Mouse (Mus musculus) bone marrow macrophage, adult 2 months (primary cell): ENCODE data around the gene Gpr149. TPM values are rescaled to one million over a fixed set of nuclear protein-coding genes. Genes with fewer than 3 reads are reported as not detected.
A peak's percentile ranks its signal among the peaks of the same experiment; 100 is the strongest.

Source experiments
- H3K27ac ChIP-seq: 2 replicates; pipeline ENCODE4 v1.5.1; 2012; ENCODE audit warnings: low read depth, low read length; ENCODE audit not compliant: insufficient read depth
- H3K4me1 ChIP-seq: 2 replicates; pipeline ENCODE4 v1.6.1; 2012; ENCODE audit warnings: low read length; ENCODE audit not compliant: control insufficient read depth, insufficient read depth
- H3K4me3 ChIP-seq: 2 replicates; pipeline ENCODE4 v1.5.1; 2012; ENCODE audit warnings: mild to moderate bottlenecking, low read length, moderate library complexity; ENCODE audit not compliant: insufficient read depth
- CTCF ChIP-seq: IDR thresholded peaks from 2 replicates; pipeline ENCODE4 v1.5.1; 2012; ENCODE audit warnings: low read depth, mild to moderate bottlenecking, low read length, moderate library complexity
- POLR2A ChIP-seq: IDR thresholded peaks from 2 replicates; pipeline ENCODE4 v1.6.1; 2012; ENCODE audit warnings: mild to moderate bottlenecking, low read depth, low read length, borderline replicate concordance
- polyA plus RNA-seq: library from polyadenylated mRNA; stranded (reverse); fragments of >200 nt; gene quantifications from 2 replicates; pipeline ENCODE4 v1.2.4, GENCODE M21; 2012; ENCODE audit not compliant: missing spikeins, insufficient read depth, insufficient read length

Gpr149 gene
- polyA plus RNA-seq, 1 experiment: not detected

GRCm38 (mm10) chr3:62507206-62507647, 97.7 kb downstream of the Gpr149 start:
- peak overlapping the region; percentile 91 for H3K4me3 ChIP-seq
- peaks cover 5% of the 10 kb centered on the region for H3K4me1 ChIP-seq
- H3K27ac ChIP-seq: no peak overlapping the region
- TF ChIP-seq CTCF (no peak), POLR2A (no peak)

- Histone ChIP-seq H3K4me1 (peaks cover 5% of the 10 kb centered on the region), H3K27ac (no peak within 1 kb of the TSS), H3K4me3 (peak within 1 kb of the TSS; percentile 91)
- TF ChIP-seq POLR2A: no peak
- TF ChIP-seq CTCF: no peak
Measured at GRCm38 (mm10) chr3:62506488-62507205, 98.3 kb downstream of the Gpr149 start, which contains the start of gene Dhx36. Gene Dhx36, minus strand, starts transcription at chr3:62507004.

GRCm38 (mm10) chr3:62505166-62505900, 99.6 kb downstream of the Gpr149 start:
- peak overlapping the region; percentile 58 for H3K4me3 ChIP-seq
- TF ChIP-seq POLR2A: no peak
- no peak for TF ChIP-seq CTCF

GRCm38 (mm10) chr3:62499327-62499726, 105.6 kb downstream of the Gpr149 start:
- no peak overlapping the region for H3K4me3 ChIP-seq
- H3K27ac ChIP-seq: no peak overlapping the region
- no peak for TF ChIP-seq POLR2A
- no peak for TF ChIP-seq CTCF
- H3K4me1 ChIP-seq: peaks cover 12% of the 10 kb centered on the region

More at GRCm38 (mm10) chr3:62505166-62505900, 99.6 kb downstream of the Gpr149 start:
- Histone ChIP-seq H3K27ac (no peak overlapping the region), H3K4me1 (peaks cover 5% of the 10 kb centered on the region)

- TF ChIP-seq POLR2A: no peak
- TF ChIP-seq CTCF: no peak
- Histone ChIP-seq H3K4me1 (peaks cover 12% of the 10 kb centered on the region), H3K27ac (no peak overlapping the region), H3K4me3 (no peak overlapping the region)
Measured at GRCm38 (mm10) chr3:62492568-62492967, 112.4 kb downstream of the Gpr149 start.

- Histone ChIP-seq H3K4me3 (no peak overlapping the region), H3K4me1 (no peaks in the 10 kb centered on the region), H3K27ac (no peak overlapping the region)
- no peak for TF ChIP-seq CTCF
- TF ChIP-seq POLR2A: no peak
Measured at GRCm38 (mm10) chr3:62484340-62484739, 120.6 kb downstream of the Gpr149 start.

Other genes with a start within 250 kb of the Gpr149 start
- 25.6 and 30.0 TPM in 2 replicates for gene Dhx36, start 98.1 kb downstream of the Gpr149 start, polyA plus RNA-seq